Mouse (Mus musculus): Measurements from ENCODE around the gene 0610030E20Rik. TPM values are rescaled to one million over a fixed set of nuclear protein-coding genes. Genes with fewer than 3 reads are reported as not detected.
A peak's percentile ranks its signal among the peaks of the same experiment; 100 is the strongest.

0610030E20Rik gene
- total RNA-seq, 4 experiments from 2014 or later, result 14.7 to 19.1 (median 17.6) TPM

GRCm38 (mm10) chr6:72369557-72369956 is 22.4 kb downstream of the 0610030E20Rik start:
- DNase-seq (ENCODE audit: low spot score in 2 of 2), result no peak

DNA sequence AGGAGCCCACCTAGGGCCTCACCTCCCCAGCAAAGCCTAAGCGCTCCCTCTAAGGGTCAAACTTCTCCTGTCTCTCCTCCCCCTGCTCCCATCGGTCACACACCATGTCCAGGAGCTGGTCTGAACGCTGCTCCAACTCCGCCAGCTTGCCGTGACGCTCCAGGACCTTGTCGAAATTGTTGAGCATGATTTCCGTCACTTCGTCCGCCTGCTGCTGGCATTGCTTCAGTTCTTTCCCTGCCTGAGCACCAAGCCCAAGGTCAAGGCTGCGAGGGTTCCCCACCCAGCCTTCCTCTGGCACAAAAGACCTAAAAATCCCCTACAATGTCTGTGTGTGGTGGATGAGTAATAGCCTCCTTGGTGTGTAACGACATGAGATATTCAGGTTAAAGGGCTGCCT is 23.0 kb downstream of the 0610030E20Rik start:
- DNase-seq (ENCODE audit: low spot score in 2 of 2), result no peak

DNA sequence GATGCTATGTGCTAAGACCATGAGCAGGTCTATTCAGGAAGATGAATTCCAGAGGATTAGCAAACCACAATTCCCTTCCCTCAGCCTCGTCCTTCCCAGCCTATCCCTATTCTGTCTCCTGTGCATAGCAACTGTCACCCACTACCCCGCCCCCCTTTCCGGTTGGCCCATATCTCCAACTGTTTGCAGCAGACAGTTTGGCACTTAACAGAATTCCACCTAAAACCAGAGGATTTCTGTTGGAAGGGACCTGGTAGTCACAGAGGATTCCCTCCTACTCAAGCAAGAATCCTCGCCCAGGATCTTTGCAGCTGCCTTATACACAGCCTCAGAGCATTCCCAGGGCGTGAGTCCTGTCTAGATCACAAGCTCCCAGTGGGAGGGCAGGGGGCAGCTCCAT is 24.0 kb downstream of the 0610030E20Rik start:
- DNase-seq (ENCODE audit: low spot score in 2 of 2), result no peak

DNA sequence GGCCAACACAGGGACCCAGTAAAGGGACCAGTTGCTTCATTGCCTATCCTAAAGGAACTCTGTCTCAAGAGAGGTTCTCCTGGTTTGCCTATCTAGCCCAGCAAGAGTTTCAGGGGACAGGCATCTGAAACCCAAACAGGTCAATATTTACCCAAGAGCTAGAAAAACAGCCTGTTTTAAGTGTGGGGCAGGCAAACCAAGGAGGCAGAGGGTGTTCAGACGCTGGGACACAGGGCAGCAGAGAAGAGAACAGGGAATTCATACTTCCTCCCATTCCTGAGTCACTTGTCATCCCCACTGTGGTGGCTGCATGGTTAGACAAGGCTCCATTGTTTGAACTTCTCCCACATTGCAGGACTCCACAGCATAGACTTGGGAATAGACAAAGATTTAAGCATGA is 24.5 kb downstream of the 0610030E20Rik start:
- no peak for DNase-seq (ENCODE audit: low spot score in 2 of 2)

DNA sequence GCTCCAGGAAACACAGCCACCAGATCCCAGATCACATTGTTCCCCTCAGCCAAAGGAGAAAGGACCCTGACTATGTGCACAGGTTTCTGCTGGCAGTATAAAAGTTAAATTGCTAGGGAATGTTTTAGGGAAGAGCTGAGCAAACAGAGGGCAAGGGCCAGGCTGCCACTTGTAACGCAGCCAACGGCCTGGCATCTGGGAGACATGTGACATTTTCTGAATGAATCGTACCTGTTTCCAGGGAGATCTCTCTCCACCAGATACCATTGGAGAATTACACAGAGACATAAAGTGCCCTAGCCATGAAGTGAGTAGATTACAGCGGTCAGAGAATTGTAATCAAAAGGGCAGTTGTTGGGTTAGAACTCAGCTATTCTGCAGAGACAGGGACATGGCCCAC is 26.1 kb downstream of the 0610030E20Rik start:
- no peak for DNase-seq (ENCODE audit: low spot score in 2 of 2)

- no peak for DNase-seq (ENCODE audit: low spot score in 2 of 2)
Observed at GRCm38 (mm10) chr6:72374206-72374605, 27.1 kb downstream of the 0610030E20Rik start.

GRCm38 (mm10) chr6:72374820-72375563 is 27.9 kb downstream of the 0610030E20Rik start:
- no peak for DNase-seq (ENCODE audit: low spot score in 2 of 2)

DNA sequence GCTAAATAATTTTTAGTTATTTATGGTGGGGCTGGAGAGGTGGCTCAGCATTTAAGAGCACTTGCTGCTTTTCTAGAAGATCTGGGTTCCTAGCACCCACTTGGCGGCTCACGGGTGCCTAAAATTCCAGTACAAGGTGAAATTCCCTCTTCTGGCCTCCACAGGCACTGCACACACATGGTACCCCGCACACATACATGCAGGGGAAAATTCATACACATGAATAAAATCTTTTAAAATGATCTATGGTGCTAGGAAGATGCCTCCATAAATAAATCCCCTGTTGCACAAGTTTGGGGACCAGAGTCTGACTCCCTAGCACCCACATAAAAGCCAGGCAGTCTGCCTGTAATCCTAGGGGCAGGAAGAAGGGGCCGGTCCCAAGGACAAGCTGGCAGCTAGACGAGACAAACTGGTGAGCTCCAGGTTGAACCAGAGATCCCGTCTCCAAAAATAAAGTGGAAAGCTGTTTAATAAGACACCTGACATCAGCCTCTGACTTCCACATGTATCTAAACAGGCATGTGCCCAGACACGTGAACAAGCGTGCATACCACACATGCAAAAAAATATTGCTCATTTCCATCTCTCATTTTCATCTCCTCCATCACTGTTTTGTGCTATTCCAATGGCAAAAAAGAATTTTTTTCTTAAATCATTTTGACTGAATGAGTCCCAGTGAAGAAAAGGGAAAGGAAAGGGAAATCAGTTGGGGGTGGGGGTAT is 31.6 kb downstream of the 0610030E20Rik start:
- DNase-seq (ENCODE audit: low spot score in 2 of 2), result no peak

DNA sequence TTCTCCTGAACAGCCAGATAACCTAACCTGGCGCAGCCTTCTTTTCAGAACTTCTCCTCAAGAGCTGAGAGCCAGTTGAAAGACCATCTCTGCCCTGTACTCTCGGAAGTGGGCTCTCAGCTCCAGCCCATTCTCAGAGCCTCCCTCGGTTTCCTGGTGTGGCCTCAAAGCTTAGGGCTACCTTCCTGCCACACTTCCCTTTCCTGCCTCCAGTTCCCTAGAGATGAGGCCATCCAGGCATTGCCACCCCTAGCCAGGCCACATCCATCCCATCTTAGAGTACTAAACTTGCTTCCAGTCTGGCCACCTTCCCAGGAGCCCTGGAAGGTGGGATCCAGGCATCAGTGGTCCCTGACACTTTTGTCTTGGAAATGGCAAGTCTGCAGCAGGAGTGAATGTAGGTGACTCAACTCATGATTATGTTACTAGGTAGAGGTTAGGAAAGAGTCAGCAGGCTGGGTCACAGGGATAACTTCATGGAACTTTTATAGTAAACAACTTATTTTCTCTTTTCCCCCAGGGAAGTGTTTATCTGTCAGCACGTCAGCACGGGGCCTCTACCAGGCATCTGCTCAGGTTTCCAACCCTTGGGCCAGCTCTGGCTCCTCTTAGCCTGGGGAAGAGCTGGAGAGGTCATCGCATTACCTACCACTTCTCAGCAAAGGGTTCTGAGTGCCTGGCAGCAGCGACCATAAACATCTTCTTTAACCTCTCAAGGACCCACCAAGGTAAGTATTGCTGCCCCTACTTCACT is 32.4 kb downstream of the 0610030E20Rik start:
- no peak for DNase-seq (ENCODE audit: low spot score in 2 of 2)

GRCm38 (mm10) chr6:72380131-72380770 is 33.1 kb downstream of the 0610030E20Rik start, which contains the start of gene Vamp5:
TSS of gene Vamp5 (minus strand) at chr6:72380468.
- DNase-seq (ENCODE audit: low spot score in 2 of 2), result peak in 1 of 2 experiments; percentile 36

- no peak for DNase-seq (ENCODE audit: low spot score in 2 of 2)
Observed at GRCm38 (mm10) chr6:72382494-72382893, 35.4 kb downstream of the 0610030E20Rik start.

DNA sequence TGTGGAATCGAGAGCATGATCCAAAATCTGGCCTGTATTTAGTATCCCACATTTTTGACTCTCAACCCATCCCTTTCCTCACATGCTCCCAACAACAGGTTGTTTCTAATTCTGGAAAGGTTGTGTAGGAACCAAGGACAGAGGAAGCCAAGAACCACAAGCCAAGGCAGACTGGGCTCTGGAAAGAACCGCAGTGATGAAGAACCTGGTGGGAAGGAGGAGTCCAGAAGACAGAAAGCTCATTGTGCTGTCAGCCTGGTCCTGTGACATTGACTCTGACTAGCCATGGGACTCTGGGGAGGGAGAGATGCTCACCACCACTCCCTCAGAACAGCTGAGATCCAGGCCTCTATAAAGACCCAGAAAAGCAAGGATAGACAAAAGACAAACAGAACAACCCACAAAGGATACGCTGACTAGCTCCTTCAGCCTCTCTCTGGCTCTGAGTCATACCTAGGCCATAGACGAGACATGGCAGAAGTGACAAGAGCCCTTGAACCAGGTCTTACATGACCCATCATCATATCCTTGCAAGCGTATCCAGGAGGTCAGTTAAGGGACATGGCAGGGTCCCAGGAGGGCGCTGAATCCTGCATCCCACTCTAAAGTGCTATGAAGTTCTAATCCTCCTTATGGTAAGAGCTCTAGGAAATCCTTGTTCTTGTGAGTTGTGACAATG is 36.2 kb downstream of the 0610030E20Rik start:
- no peak for DNase-seq (ENCODE audit: low spot score in 2 of 2)

DNA sequence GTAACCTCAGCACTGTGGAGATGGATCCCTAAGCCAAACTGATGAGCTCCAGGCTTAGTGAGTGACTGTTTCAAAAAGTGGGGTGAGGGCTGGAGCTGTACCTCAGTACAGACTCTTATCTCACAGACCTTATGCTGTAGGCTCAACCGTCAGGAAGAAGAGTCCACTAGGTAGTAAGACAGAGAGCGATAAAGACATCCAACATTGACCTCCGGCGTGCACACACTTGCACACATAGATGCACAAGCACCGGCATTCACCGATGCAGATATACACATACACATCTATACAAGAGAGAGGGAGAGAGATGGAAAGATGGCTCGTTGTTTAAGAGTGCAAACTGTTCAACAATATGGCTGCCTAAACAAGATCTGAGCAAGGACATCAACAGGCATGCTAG is 36.8 kb downstream of the 0610030E20Rik start:
- DNase-seq (ENCODE audit: low spot score in 2 of 2), result no peak

GRCm38 (mm10) chr6:72385258-72385657 is 38.1 kb downstream of the 0610030E20Rik start:
- DNase-seq (ENCODE audit: low spot score in 2 of 2), result no peak

DNA sequence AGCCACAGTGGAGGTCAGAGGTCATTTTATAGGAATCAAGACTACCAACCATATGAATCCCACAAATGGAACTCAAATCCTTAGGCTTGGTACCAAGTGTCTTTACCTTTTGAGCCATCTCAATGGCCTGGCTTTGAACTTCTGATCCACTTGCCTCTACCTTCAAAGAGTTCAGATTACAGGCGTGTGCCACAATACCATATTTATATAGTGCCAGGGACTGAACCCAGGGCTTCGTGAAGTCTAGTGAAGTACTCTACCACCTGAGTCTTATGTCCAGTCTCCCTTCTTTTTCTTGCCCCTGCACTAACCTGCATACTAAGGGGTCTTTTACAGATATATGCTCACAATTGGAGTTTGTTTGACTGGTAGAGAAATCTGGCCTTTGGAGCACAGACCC is 39.4 kb downstream of the 0610030E20Rik start:
- no peak for DNase-seq (ENCODE audit: low spot score in 2 of 2)

DNA sequence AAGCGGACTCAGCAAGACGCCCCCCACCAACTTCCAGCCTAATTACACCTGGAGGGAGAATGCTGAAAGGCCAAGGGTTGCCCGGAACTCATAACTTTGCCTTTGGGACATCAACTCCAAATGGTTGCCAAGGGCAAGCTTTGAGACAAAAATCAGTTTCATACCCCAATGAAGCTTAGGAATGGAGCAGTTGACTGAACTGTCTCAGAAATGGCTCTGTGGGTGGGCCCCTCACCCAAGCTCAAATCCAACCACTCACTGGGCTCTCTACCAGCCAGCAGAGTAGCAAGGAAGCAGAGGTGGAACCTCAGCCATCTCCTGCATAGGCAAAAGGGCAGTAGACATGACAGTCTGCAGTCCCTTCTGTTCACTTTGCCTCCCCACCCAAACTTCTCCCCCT is 40.7 kb downstream of the 0610030E20Rik start:
- no peak for DNase-seq (ENCODE audit: low spot score in 2 of 2)

GRCm38 (mm10) chr6:72388266-72388665 is 41.1 kb downstream of the 0610030E20Rik start:
- no peak for DNase-seq (ENCODE audit: low spot score in 2 of 2)

DNA sequence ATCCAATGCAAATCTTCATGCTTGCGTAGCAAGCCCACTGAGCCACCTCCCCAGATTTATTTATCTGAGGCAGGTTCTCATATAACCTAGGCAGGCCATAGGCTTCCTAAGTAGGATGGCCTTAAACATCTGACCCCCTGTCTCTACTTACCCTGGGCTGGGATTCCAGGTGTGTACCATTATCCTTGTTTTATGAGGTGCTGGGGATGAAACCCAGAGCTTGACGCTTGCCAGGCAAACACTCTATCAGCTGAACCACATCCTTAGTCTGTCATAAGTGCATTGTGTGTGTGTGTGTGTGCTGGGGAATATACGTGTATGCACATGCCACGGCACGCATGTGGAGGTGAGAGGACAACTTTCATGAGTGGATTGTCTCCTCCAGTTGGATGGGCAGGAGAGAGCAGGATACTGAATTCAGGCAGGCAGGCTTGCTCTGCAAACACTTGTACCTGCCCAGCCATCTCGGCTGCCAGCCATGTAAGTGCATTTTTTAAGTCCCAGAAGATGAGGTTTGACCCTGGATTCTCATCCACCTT is 41.7 kb downstream of the 0610030E20Rik start:
- no peak for DNase-seq (ENCODE audit: low spot score in 2 of 2)

DNA sequence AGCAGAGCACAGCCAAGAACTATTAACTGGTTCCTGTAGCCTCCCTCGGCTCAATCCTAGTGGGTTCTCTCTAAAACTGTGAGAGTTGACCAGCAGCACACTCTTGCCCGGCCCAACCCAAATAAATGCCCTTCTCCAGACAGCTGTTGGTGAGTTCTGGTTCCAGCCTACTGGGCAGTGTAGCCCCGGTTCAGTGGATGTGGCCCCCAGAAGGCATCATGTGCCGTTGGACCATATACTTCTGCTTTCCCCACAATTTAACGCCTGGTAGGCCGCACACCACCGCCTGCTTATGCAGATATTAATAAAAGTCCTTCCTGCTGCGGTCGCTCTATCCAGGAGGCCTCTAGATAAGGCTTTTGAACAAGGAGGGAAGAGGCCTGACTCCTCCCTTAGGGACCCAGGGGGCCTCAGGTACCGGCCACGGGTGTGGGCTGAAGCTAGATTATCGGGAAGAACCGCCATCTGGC is 42.4 kb downstream of the 0610030E20Rik start:
- no peak for DNase-seq (ENCODE audit: low spot score in 2 of 2)

DNA sequence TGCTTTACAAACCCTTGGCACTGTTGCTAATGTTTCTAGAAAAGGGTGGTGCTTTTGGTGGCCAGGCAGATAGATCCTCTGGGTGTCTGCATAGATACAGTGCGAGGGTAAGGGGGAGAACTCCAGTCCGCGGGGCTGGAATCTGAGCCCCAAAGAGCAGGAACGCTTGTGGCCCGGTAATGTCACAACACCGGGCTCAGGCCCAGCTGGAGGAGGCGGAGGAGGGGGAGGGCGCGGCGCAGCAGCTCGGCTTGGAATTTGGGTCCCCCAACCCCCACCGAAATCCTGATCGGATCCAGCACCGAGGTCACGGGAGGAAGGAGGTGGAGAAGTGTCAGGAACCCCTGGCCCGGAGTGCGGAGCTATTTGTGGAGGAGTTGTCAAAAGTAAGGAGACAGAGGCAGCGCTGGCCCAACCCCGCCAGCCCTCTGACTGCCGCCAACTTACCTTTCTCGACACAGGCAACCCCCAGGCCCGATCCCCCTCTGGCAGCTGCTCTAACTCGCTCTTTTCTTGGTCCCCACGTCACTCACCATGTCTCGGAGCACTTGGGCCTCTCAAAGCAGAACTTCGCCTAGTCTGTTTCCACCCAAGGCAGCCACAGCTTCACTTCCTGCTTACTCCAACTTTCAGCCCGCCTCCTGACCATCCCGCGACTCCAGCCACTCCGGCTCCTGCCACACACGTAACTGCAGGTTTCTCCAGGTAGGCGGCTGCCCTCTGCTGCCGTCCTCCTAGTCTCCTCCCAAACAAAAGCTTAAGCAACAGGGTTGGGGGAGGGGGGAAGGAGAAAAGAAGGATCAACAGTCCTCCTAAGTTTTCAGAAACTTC is 43.0 kb downstream of the 0610030E20Rik start, which contains the start of gene Vamp8:
Gene Vamp8, minus strand, starts transcription at position 763 of the 831 bp plus-strand sequence.
- DNase-seq (ENCODE audit: low spot score in 2 of 2), result peak; percentile 20 to 23
